Mouse (Mus musculus) hindbrain, embryonic 10.5 days (tissue): ENCODE measurements around the gene Kmt2c. TPM values are rescaled to one million over a fixed set of nuclear protein-coding genes. Genes with fewer than 3 reads are reported as not detected.

Experiments used
- DNase-seq: peaks from one replicate; pipeline ENCODE4 v3.0.0-alpha.2; 2017; ENCODE audit warnings: low spot score
- H3K27ac ChIP-seq: fragments of 300-500 bp; sonication (generic); 2 replicates; pipeline ENCODE4 v1.5.1; 2016; ENCODE audit warnings: mild to moderate bottlenecking, moderate library complexity
- H3K27me3 ChIP-seq: fragments of 300-500 bp; sonication (generic); 2 replicates; pipeline ENCODE4 v1.6.1; 2016; ENCODE audit warnings: mild to moderate bottlenecking; ENCODE audit not compliant: poor library complexity, insufficient read depth, severe bottlenecking
- H3K36me3 ChIP-seq: fragments of 300-500 bp; sonication (generic); 2 replicates; pipeline ENCODE4 v1.6.1; 2016; ENCODE audit warnings: mild to moderate bottlenecking, moderate library complexity
- H3K4me1 ChIP-seq: fragments of 300-500 bp; sonication (generic); replicated peaks from 2 replicates; pipeline ENCODE4 v1.6.1; 2016; ENCODE audit warnings: mild to moderate bottlenecking
- H3K4me3 ChIP-seq: fragments of 300-500 bp; sonication (generic); 2 replicates; pipeline ENCODE4 v1.5.1; 2016; ENCODE audit warnings: mild to moderate bottlenecking, moderate library complexity
- H3K9me3 ChIP-seq: fragments of 300-500 bp; sonication (generic); 2 replicates; pipeline ENCODE4 v1.6.1; 2016; ENCODE audit warnings: mild to moderate bottlenecking, moderate library complexity
- WGBS: fragments of 180-500 bp; shearing (Covaris S2); methylation state at CpG from one replicate; pipeline ENCODE4 v1.1.7; 2016; 5-methylcytosine and 5-hydroxymethylcytosine counted together
- polyA plus RNA-seq: library from polyadenylated mRNA; unstranded; fragments of >200 nt; fragmentation: Nextera tagmentation; extraction: Ambion mirVana; gene quantifications from 2 replicates; pipeline ENCODE4 v1.2.1, GENCODE M21; 2016

Kmt2c gene
- polyA plus RNA-seq, 1 experiment from 2014 or later: 12.2 TPM

GRCm38 (mm10) chr5:25296830-25297229 lies 201.8 kb downstream of the Kmt2c start:
- Histone ChIP-seq H3K9me3 (no peaks in the 10 kb centered on the region), H3K4me3 (no peak overlapping the region), H3K27me3 (no peaks in the 10 kb centered on the region), H3K36me3 (peaks cover 60% of the 10 kb centered on the region), H3K4me1 (no peaks in the 10 kb centered on the region), H3K27ac (no peak overlapping the region)
- no peak for DNase-seq
- WGBS: 72% methylated on average over 3 of the region's 3 CpGs

- 96% methylated on average over 13 of the region's 13 CpGs for WGBS
- Histone ChIP-seq H3K27ac (no peak overlapping the region), H3K36me3 (peaks cover 94% of the 10 kb centered on the region), H3K4me3 (no peak overlapping the region), H3K9me3 (no peaks in the 10 kb centered on the region), H3K4me1 (no peaks in the 10 kb centered on the region), H3K27me3 (no peaks in the 10 kb centered on the region)
- no peak for DNase-seq
Measured at GRCm38 (mm10) chr5:25283988-25284387, 214.6 kb downstream of the Kmt2c start.

- no peaks in the 10 kb centered on the region for H3K9me3 ChIP-seq
- no peak overlapping the region for H3K4me3 ChIP-seq
- H3K4me1 ChIP-seq: no peaks in the 10 kb centered on the region
- no peaks in the 10 kb centered on the region for H3K27me3 ChIP-seq
- WGBS: 86% methylated on average over 6 of the region's 6 CpGs
- no peak for DNase-seq
- peaks cover 84% of the 10 kb centered on the region for H3K36me3 ChIP-seq
- H3K27ac ChIP-seq: no peak overlapping the region
Measured at GRCm38 (mm10) chr5:25276365-25276764, 222.2 kb downstream of the Kmt2c start.

GRCm38 (mm10) chr5:25275629-25276028 lies 223.0 kb downstream of the Kmt2c start:
- Histone ChIP-seq H3K36me3 (peaks cover 83% of the 10 kb centered on the region), H3K4me1 (no peaks in the 10 kb centered on the region)

GRCm38 (mm10) chr5:25268258-25268888 lies 230.2 kb downstream of the Kmt2c start:
- Histone ChIP-seq H3K9me3 (no peaks in the 10 kb centered on the region), H3K27ac (no peak overlapping the region), H3K4me1 (no peaks in the 10 kb centered on the region), H3K27me3 (no peaks in the 10 kb centered on the region), H3K36me3 (peaks cover 79% of the 10 kb centered on the region), H3K4me3 (no peak overlapping the region)
- 93% methylated on average over 4 of the region's 4 CpGs for WGBS
- no peak for DNase-seq

More at GRCm38 (mm10) chr5:25275629-25276028, 223.0 kb downstream of the Kmt2c start:
- 92% methylated on average over 10 of the region's 10 CpGs for WGBS
- no peak overlapping the region for H3K4me3 ChIP-seq
- no peaks in the 10 kb centered on the region for H3K27me3 ChIP-seq
- no peaks in the 10 kb centered on the region for H3K9me3 ChIP-seq
- no peak for DNase-seq
- H3K27ac ChIP-seq: no peak overlapping the region

GRCm38 (mm10) chr5:25262266-25262665 lies 236.3 kb downstream of the Kmt2c start:
- Histone ChIP-seq H3K36me3 (peaks cover 90% of the 10 kb centered on the region), H3K27ac (no peak overlapping the region), H3K4me1 (no peaks in the 10 kb centered on the region), H3K27me3 (no peaks in the 10 kb centered on the region), H3K9me3 (no peaks in the 10 kb centered on the region), H3K4me3 (no peak overlapping the region)
- no peak for DNase-seq
- 87% methylated on average over 7 of the region's 7 CpGs for WGBS

- Histone ChIP-seq H3K9me3 (no peaks in the 10 kb centered on the region), H3K36me3 (peaks cover 90% of the 10 kb centered on the region), H3K27ac (no peak overlapping the region), H3K27me3 (no peaks in the 10 kb centered on the region), H3K4me3 (no peak overlapping the region), H3K4me1 (no peaks in the 10 kb centered on the region)
- no peak for DNase-seq
- WGBS: 90% methylated on average over 6 of the region's 6 CpGs
Measured at GRCm38 (mm10) chr5:25261452-25261851, 237.1 kb downstream of the Kmt2c start.

GRCm38 (mm10) chr5:25256686-25257085 lies 241.9 kb downstream of the Kmt2c start:
- 85% methylated on average over 2 of the region's 2 CpGs for WGBS
- H3K9me3 ChIP-seq: no peaks in the 10 kb centered on the region
- H3K27me3 ChIP-seq: no peaks in the 10 kb centered on the region
- H3K36me3 ChIP-seq: peaks cover 82% of the 10 kb centered on the region
- no peak overlapping the region for H3K4me3 ChIP-seq
- no peak for DNase-seq
- H3K27ac ChIP-seq: no peak overlapping the region
- H3K4me1 ChIP-seq: no peaks in the 10 kb centered on the region

GRCm38 (mm10) chr5:25254491-25254890 lies 244.1 kb downstream of the Kmt2c start:
- WGBS: 92% methylated on average over 4 of the region's 4 CpGs
- no peak for DNase-seq
- Histone ChIP-seq H3K27ac (no peak overlapping the region), H3K4me3 (no peak overlapping the region), H3K9me3 (no peaks in the 10 kb centered on the region), H3K36me3 (peaks cover 90% of the 10 kb centered on the region), H3K27me3 (no peaks in the 10 kb centered on the region), H3K4me1 (no peaks in the 10 kb centered on the region)

GRCm38 (mm10) chr5:25252825-25253544 lies 245.6 kb downstream of the Kmt2c start:
- DNase-seq: no peak
- Histone ChIP-seq H3K4me1 (no peaks in the 10 kb centered on the region), H3K27ac (no peak overlapping the region), H3K4me3 (no peak overlapping the region), H3K27me3 (no peaks in the 10 kb centered on the region), H3K36me3 (peaks cover 86% of the 10 kb centered on the region), H3K9me3 (no peaks in the 10 kb centered on the region)
- WGBS: 95% methylated on average over 8 of the region's 8 CpGs

- no peak overlapping the region for H3K4me3 ChIP-seq
- no peaks in the 10 kb centered on the region for H3K27me3 ChIP-seq
- no peak for DNase-seq
- 87% methylated on average over 2 of the region's 2 CpGs for WGBS
- H3K27ac ChIP-seq: no peak overlapping the region
- no peaks in the 10 kb centered on the region for H3K9me3 ChIP-seq
- peaks cover 84% of the 10 kb centered on the region for H3K36me3 ChIP-seq
- H3K4me1 ChIP-seq: no peaks in the 10 kb centered on the region
Measured at GRCm38 (mm10) chr5:25252423-25252822, 246.2 kb downstream of the Kmt2c start.

- WGBS: 79% methylated on average over 3 of the region's 3 CpGs
Measured at GRCm38 (mm10) chr5:25247036-25247435, 251.5 kb downstream of the Kmt2c start.

GRCm38 (mm10) chr5:25246473-25246865 lies 252.1 kb downstream of the Kmt2c start:
- Histone ChIP-seq H3K4me1 (no peaks in the 10 kb centered on the region), H3K27ac (no peak overlapping the region)
- WGBS: 80% methylated on average over 1 of the region's 1 CpGs

More at GRCm38 (mm10) chr5:25247036-25247435, 251.5 kb downstream of the Kmt2c start:
- DNase-seq: no peak
- Histone ChIP-seq H3K27me3 (no peaks in the 10 kb centered on the region), H3K4me3 (no peak overlapping the region), H3K4me1 (no peaks in the 10 kb centered on the region), H3K27ac (no peak overlapping the region), H3K36me3 (peaks cover 47% of the 10 kb centered on the region), H3K9me3 (no peaks in the 10 kb centered on the region)

More at GRCm38 (mm10) chr5:25246473-25246865, 252.1 kb downstream of the Kmt2c start:
- no peak for DNase-seq
- Histone ChIP-seq H3K36me3 (peaks cover 43% of the 10 kb centered on the region), H3K4me3 (no peak overlapping the region), H3K9me3 (no peaks in the 10 kb centered on the region), H3K27me3 (no peaks in the 10 kb centered on the region)
